Mouse (Mus musculus) heart, embryonic 11.5 days (tissue): ENCODE results near the gene Car5a. TPM values are rescaled to one million over a fixed set of nuclear protein-coding genes. Genes with fewer than 3 reads are reported as not detected.

Experiments
- ATAC-seq: fragments of 200-750 bp; cut with Nextera tagmentation; replicated peaks from 2 replicates; pipeline ENCODE4 v1.8.0; 2017; ENCODE audit warnings: moderate library complexity; ENCODE audit not compliant: insufficient number of reproducible peaks, low FRiP score, low TSS enrichment
- H3K27ac ChIP-seq: fragments of 300-500 bp; sonication (generic); 2 replicates; pipeline ENCODE4 v1.5.1; 2014; ENCODE audit warnings: mild to moderate bottlenecking, low read depth, low read length
- H3K27me3 ChIP-seq: fragments of 300-500 bp; sonication (generic); 2 replicates; pipeline ENCODE4 v1.6.1; 2014; ENCODE audit warnings: mild to moderate bottlenecking, low read length, mixed read lengths; ENCODE audit not compliant: control insufficient read depth, insufficient read depth
- H3K36me3 ChIP-seq: fragments of 300-500 bp; sonication (generic); 2 replicates; pipeline ENCODE4 v1.6.1; 2014; ENCODE audit warnings: mild to moderate bottlenecking, low read length, moderate library complexity, mixed read lengths; ENCODE audit not compliant: control insufficient read depth, insufficient read depth
- H3K4me1 ChIP-seq: fragments of 300-500 bp; sonication (generic); 2 replicates; pipeline ENCODE4 v1.6.1; 2014; ENCODE audit warnings: low read length; ENCODE audit not compliant: control insufficient read depth, insufficient read depth
- H3K4me2 ChIP-seq: fragments of 300-500 bp; sonication (generic); 2 replicates; pipeline ENCODE4 v1.6.1; 2014; ENCODE audit warnings: mild to moderate bottlenecking, moderate library complexity
- H3K4me3 ChIP-seq: fragments of 300-500 bp; sonication (generic); 2 replicates; pipeline ENCODE4 v1.5.1; 2014; ENCODE audit warnings: low read depth, low read length
- H3K9ac ChIP-seq: fragments of 300-500 bp; sonication (generic); 2 replicates; pipeline ENCODE4 v1.6.1; 2014; ENCODE audit warnings: mild to moderate bottlenecking, low read depth, low read length, moderate library complexity
- H3K9me3 ChIP-seq: fragments of 300-500 bp; sonication (generic); replicated peaks from 2 replicates; pipeline ENCODE4 v1.6.1; 2016; ENCODE audit warnings: low read length; ENCODE audit not compliant: control insufficient read depth
- WGBS: fragments of 180-500 bp; shearing (Covaris S2); extraction: QIAGEN DNeasy Blood & Tissue Kit; methylation state at CpG from one replicate; pipeline ENCODE4 v1.1.7; 2014; ENCODE audit not compliant: insufficient replicate concordance; 5-methylcytosine and 5-hydroxymethylcytosine counted together
- polyA plus RNA-seq: library from polyadenylated mRNA; unstranded; fragments of >200 nt; fragmentation: Nextera tagmentation; extraction: Ambion mirVana; gene quantifications from 2 replicates; pipeline ENCODE4 v1.2.1, GENCODE M21; 2014

Car5a gene
- polyA plus RNA-seq, result 0.17 TPM in 1 of 2 replicates, not detected in the other

- no peak within 1 kb of the TSS for H3K9ac ChIP-seq
- H3K4me1 ChIP-seq, result peaks cover 15% of the 10 kb centered on the region
- H3K36me3 ChIP-seq, result no peaks in the 10 kb centered on the region
- H3K4me3 ChIP-seq, result no peak within 1 kb of the TSS
- no peak within 1 kb of the TSS for H3K27ac ChIP-seq
- no peak within 1 kb of the TSS for H3K4me2 ChIP-seq
- ATAC-seq, result no peak
- H3K27me3 ChIP-seq, result no peaks in the 10 kb centered on the region
- no peaks in the 10 kb centered on the region for H3K9me3 ChIP-seq
These were observed at the start of gene Car5a for GRCm38 (mm10) chr8:121944831-121945230. TSS of gene Car5a (minus strand) at chr8:121944904.

- Histone ChIP-seq H3K4me2 (no peak overlapping the region), H3K9ac (no peak overlapping the region), H3K4me1 (peaks cover 4% of the 10 kb centered on the region; the same call in 1 of the 2 replicates), H3K4me3 (no peak overlapping the region), H3K9me3 (no peaks in the 10 kb centered on the region), H3K27me3 (no peaks in the 10 kb centered on the region), H3K36me3 (peaks cover 16% of the 10 kb centered on the region), H3K27ac (no peak overlapping the region)
- 83% methylated on average over 4 of the region's 4 CpGs for WGBS
- ATAC-seq, result no peak
These were observed 48.2 kb upstream of the Car5a start for GRCm38 (mm10) chr8:121992911-121993310.

- no peaks in the 10 kb centered on the region for H3K9me3 ChIP-seq
- no peaks in the 10 kb centered on the region for H3K27me3 ChIP-seq
- H3K4me3 ChIP-seq, result no peak overlapping the region
- WGBS, result 85% methylated on average over 7 of the region's 7 CpGs
- no peak for ATAC-seq
- no peak overlapping the region for H3K27ac ChIP-seq
- no peak overlapping the region for H3K9ac ChIP-seq
- H3K36me3 ChIP-seq, result peaks cover 12% of the 10 kb centered on the region
- no peak overlapping the region for H3K4me2 ChIP-seq
- peaks cover 4% of the 10 kb centered on the region; the same call in 1 of the 2 replicates for H3K4me1 ChIP-seq
These were observed 46.9 kb upstream of the Car5a start for GRCm38 (mm10) chr8:121991611-121992010.

- Histone ChIP-seq H3K4me2 (no peak overlapping the region), H3K27me3 (no peaks in the 10 kb centered on the region), H3K36me3 (peaks cover 12% of the 10 kb centered on the region), H3K9me3 (no peaks in the 10 kb centered on the region), H3K27ac (no peak overlapping the region), H3K9ac (no peak overlapping the region), H3K4me3 (no peak overlapping the region), H3K4me1 (peaks cover 4% of the 10 kb centered on the region; the same call in 1 of the 2 replicates)
- WGBS, result 83% methylated on average over 9 of the region's 9 CpGs
- no peak for ATAC-seq
These were observed 46.0 kb upstream of the Car5a start for GRCm38 (mm10) chr8:121990506-121991255.

GRCm38 (mm10) chr8:121987892-121988291 is 43.2 kb upstream of the Car5a start:
- peaks cover 20% of the 10 kb centered on the region for H3K36me3 ChIP-seq

GRCm38 (mm10) chr8:121985673-121986072 is 41.0 kb upstream of the Car5a start:
- no peaks in the 10 kb centered on the region for H3K9me3 ChIP-seq
- ATAC-seq, result no peak
- no peak overlapping the region for H3K4me3 ChIP-seq
- H3K36me3 ChIP-seq, result peaks cover 29% of the 10 kb centered on the region
- H3K4me2 ChIP-seq, result no peak overlapping the region
- no peaks in the 10 kb centered on the region for H3K4me1 ChIP-seq
- no peak overlapping the region for H3K9ac ChIP-seq
- no peak overlapping the region for H3K27ac ChIP-seq
- 98% methylated on average over 3 of the region's 3 CpGs for WGBS
- no peaks in the 10 kb centered on the region for H3K27me3 ChIP-seq

More at GRCm38 (mm10) chr8:121987892-121988291, 43.2 kb upstream of the Car5a start:
- no peak overlapping the region for H3K27ac ChIP-seq
- 92% methylated on average over 5 of the region's 5 CpGs for WGBS
- H3K27me3 ChIP-seq, result no peaks in the 10 kb centered on the region
- H3K4me3 ChIP-seq, result no peak overlapping the region
- H3K4me2 ChIP-seq, result no peak overlapping the region
- ATAC-seq, result no peak
- H3K9me3 ChIP-seq, result no peaks in the 10 kb centered on the region
- no peaks in the 10 kb centered on the region for H3K4me1 ChIP-seq
- no peak overlapping the region for H3K9ac ChIP-seq

GRCm38 (mm10) chr8:121981520-121981895 is 36.8 kb upstream of the Car5a start:
- Histone ChIP-seq H3K9me3 (no peaks in the 10 kb centered on the region), H3K27me3 (no peaks in the 10 kb centered on the region), H3K9ac (no peak overlapping the region), H3K4me2 (no peak overlapping the region), H3K4me3 (no peak overlapping the region), H3K27ac (no peak overlapping the region), H3K4me1 (no peaks in the 10 kb centered on the region), H3K36me3 (peaks cover 32% of the 10 kb centered on the region)
- 95% methylated on average over 7 of the region's 7 CpGs for WGBS
- ATAC-seq, result no peak

GRCm38 (mm10) chr8:121980792-121981519 is 36.3 kb upstream of the Car5a start:
- no peak for ATAC-seq
- Histone ChIP-seq H3K36me3 (peaks cover 38% of the 10 kb centered on the region), H3K4me3 (no peak overlapping the region), H3K4me2 (no peak overlapping the region), H3K9ac (no peak overlapping the region), H3K27ac (no peak overlapping the region), H3K9me3 (no peaks in the 10 kb centered on the region), H3K27me3 (no peaks in the 10 kb centered on the region), H3K4me1 (no peaks in the 10 kb centered on the region)
- 83% methylated on average over 11 of the region's 11 CpGs for WGBS
